Mouse (Mus musculus) liver, adult 2 months (tissue): Measurements from ENCODE around the gene Copg2. TPM values are rescaled to one million over a fixed set of nuclear protein-coding genes. Genes with fewer than 3 reads are reported as not detected.
A peak's percentile ranks its signal among the peaks of the same experiment; 100 is the strongest.

Source experiments
- DNase-seq: peaks from one replicate; pipeline ENCODE4 v3.0.0-alpha.2; 2011; ENCODE audit warnings: low read depth, low spot score; ENCODE audit errors: extremely low read depth
- H3K27ac ChIP-seq: fragments of 200-500 bp; replicated peaks from 2 replicates; pipeline ENCODE4 v1.5.1; 2012; ENCODE audit warnings: low read depth, mild to moderate bottlenecking, control low read depth, inconsistent platforms, low read length; ENCODE audit not compliant: insufficient read depth
- H3K27me3 ChIP-seq: fragments of 200-500 bp; 2 replicates; pipeline ENCODE4 v1.6.1; 2012; ENCODE audit warnings: mild to moderate bottlenecking, moderate library complexity, low read length, inconsistent platforms; ENCODE audit not compliant: control insufficient read depth, insufficient read depth
- H3K36me3 ChIP-seq: fragments of 200-500 bp; 2 replicates; pipeline ENCODE4 v1.6.1; 2012; ENCODE audit warnings: low read length, inconsistent platforms; ENCODE audit not compliant: control insufficient read depth, insufficient read depth
- H3K4me1 ChIP-seq: fragments of 200-500 bp; 2 replicates; pipeline ENCODE4 v1.6.1; 2011; ENCODE audit warnings: low read length; ENCODE audit not compliant: control insufficient read depth, insufficient read depth
- H3K4me3 ChIP-seq: fragments of 200-500 bp; 2 replicates; pipeline ENCODE4 v1.5.1; 2011; ENCODE audit warnings: low read depth, mild to moderate bottlenecking, control low read depth, low read length, moderate library complexity; ENCODE audit not compliant: insufficient read depth
- H3K79me2 ChIP-seq: fragments of 200-500 bp; 2 replicates; pipeline ENCODE4 v1.6.1; 2012; ENCODE audit warnings: inconsistent platforms, mild to moderate bottlenecking, low read length, moderate library complexity; ENCODE audit not compliant: control insufficient read depth, insufficient read depth
- H3K9ac ChIP-seq: fragments of 200-500 bp; 2 replicates; pipeline ENCODE4 v1.6.1; 2012; ENCODE audit warnings: low read depth, mild to moderate bottlenecking, control low read depth, inconsistent platforms, low read length
- CTCF ChIP-seq: fragments of 200-500 bp; IDR thresholded peaks from 2 replicates; pipeline ENCODE4 v1.5.1; 2011; ENCODE audit warnings: low read depth, low read length, control low read depth
- POLR2A ChIP-seq: fragments of 200-500 bp; IDR thresholded peaks from 2 replicates; pipeline ENCODE4 v1.6.1; 2011; ENCODE audit warnings: low read length, control low read depth; ENCODE audit not compliant: insufficient read depth; ENCODE audit errors: extremely low read depth
- WGBS: fragments of 180-500 bp; shearing (Covaris S2); methylation state at CpG from one replicate; pipeline ENCODE4 v1.1.7; 2018; 5-methylcytosine and 5-hydroxymethylcytosine counted together
- polyA plus RNA-seq: library from polyadenylated mRNA; depleted of rRNA; stranded (reverse); fragments of >200 nt; gene quantifications from 2 replicates; pipeline ENCODE4 v1.2.3, GENCODE M21; 2012
- total RNA-seq: library from RNA; depleted of rRNA; stranded (reverse); fragments of >200 nt; gene quantifications from 2 replicates; pipeline ENCODE4 v1.2.3, GENCODE M21; 2014

The Copg2 gene
- total and polyA plus RNA-seq, 2 experiments: 7.5 to 26.9 TPM

DNA sequence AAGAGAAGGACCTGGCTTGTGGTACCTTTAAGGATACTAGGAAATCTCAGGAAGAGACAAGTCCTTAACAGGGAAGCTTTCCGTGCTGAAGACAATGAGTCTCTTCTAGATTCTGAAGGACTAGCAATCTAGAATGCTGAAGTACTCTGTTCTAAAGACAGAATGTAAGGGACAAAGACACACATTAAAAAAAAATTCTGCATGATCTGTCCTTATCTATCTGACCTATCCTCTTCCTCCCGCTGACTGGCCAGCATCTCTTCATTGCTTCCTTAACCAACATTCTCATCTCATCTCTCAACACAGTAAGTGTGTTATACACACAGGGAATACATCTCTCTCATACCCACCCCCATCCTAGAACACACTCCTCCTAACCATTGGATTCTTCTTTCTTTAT lies 18.9 kb upstream of the Copg2 start, which contains the start of gene Tsga13:
Gene Tsga13, minus strand, starts transcription at position 101 of the 400 bp plus-strand sequence.
- TF ChIP-seq CTCF (no peak), POLR2A (no peak)
- Histone ChIP-seq H3K27me3 (no peaks in the 10 kb centered on the region), H3K4me3 (no peak within 1 kb of the TSS), H3K4me1 (peaks cover 2% of the 10 kb centered on the region; the same call in 1 of the 2 replicates), H3K27ac (no peak within 1 kb of the TSS), H3K9ac (no peak within 1 kb of the TSS), H3K36me3 (no peaks in the 10 kb centered on the region), H3K79me2 (no peaks in the 10 kb centered on the region)
- 83% methylated on average over 2 of the region's 2 CpGs for WGBS
- DNase-seq: no peak

DNA sequence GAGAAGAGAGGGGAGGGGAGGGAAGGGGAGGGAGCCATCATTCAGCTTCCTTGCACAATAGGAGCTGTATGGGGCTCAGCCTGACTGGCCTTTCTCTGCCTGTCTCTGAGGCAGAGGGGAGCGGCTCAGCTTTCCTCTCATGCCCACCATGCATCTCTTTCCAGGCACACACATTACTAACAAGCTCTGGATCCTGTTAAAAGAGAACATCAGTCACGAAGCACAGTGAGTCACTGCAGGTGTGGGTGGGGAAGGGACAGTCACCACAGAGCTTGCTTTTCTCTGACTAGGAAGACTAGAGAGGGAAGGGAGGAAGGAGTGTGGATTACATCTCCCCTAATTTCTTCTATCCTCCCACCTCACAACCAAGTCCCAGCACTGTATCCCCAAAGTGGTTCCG lies 11.4 kb upstream of the Copg2 start:
- WGBS: 66% methylated on average over 3 of the region's 3 CpGs
- DNase-seq: no peak
- Histone ChIP-seq H3K36me3 (no peaks in the 10 kb centered on the region), H3K27ac (no peak overlapping the region), H3K27me3 (no peaks in the 10 kb centered on the region), H3K9ac (no peak overlapping the region), H3K79me2 (no peaks in the 10 kb centered on the region), H3K4me3 (no peak overlapping the region), H3K4me1 (no peaks in the 10 kb centered on the region)
- no peak for TF ChIP-seq POLR2A
- no peak for TF ChIP-seq CTCF

DNA sequence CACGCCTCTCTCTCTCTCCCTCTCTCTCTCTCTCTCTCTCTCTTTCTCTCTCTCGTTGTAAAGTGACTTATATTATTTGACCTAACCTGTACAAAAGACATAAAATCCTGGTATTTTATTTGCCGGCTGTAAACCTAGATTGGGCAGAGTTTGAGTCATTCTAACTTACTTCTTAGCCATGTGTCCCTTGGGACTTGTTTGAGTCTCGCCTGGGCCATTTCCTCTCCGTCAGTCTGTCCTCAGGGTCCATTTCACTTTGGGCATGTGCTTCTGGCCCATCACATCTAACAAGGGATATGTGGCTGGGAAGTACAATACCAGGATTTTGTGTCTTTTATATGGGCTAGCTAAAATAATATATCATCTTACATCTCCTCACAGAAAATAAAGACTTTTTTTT lies 8.3 kb upstream of the Copg2 start:
- H3K4me1 ChIP-seq: no peaks in the 10 kb centered on the region
- H3K27ac ChIP-seq: no peak overlapping the region
- no peak overlapping the region for H3K4me3 ChIP-seq
- no peak for DNase-seq
- WGBS: 87% methylated on average over 5 of the region's 5 CpGs
- H3K9ac ChIP-seq: no peak overlapping the region
- no peaks in the 10 kb centered on the region for H3K79me2 ChIP-seq
- H3K36me3 ChIP-seq: no peaks in the 10 kb centered on the region
- no peaks in the 10 kb centered on the region for H3K27me3 ChIP-seq
- TF ChIP-seq POLR2A (no peak), CTCF (no peak)

DNA sequence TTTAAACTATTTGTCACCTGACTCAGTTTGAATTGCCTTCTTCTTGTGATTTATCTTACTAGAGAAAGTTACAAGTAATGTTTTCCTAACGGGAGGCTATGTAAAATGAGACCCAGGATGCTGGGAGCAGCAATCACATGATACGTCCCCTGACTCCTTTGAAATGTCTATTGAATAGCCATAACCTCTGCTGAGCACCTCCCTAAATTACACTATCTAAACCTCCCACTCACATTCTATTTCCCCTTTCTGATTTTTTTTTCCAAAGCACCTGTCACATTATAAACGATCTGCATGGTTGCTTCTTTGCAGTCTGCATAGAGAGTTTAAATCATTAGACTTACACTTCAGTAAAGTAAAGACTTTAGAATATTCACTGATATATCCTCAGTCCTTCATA lies 7.4 kb upstream of the Copg2 start:
- DNase-seq: no peak
- no peak overlapping the region for H3K4me3 ChIP-seq
- no peak overlapping the region for H3K27ac ChIP-seq
- WGBS: 58% methylated on average over 3 of the region's 3 CpGs
- H3K36me3 ChIP-seq: no peaks in the 10 kb centered on the region
- no peaks in the 10 kb centered on the region for H3K27me3 ChIP-seq
- H3K9ac ChIP-seq: no peak overlapping the region
- no peaks in the 10 kb centered on the region for H3K4me1 ChIP-seq
- no peak for TF ChIP-seq POLR2A
- TF ChIP-seq CTCF: no peak
- H3K79me2 ChIP-seq: no peaks in the 10 kb centered on the region

DNA sequence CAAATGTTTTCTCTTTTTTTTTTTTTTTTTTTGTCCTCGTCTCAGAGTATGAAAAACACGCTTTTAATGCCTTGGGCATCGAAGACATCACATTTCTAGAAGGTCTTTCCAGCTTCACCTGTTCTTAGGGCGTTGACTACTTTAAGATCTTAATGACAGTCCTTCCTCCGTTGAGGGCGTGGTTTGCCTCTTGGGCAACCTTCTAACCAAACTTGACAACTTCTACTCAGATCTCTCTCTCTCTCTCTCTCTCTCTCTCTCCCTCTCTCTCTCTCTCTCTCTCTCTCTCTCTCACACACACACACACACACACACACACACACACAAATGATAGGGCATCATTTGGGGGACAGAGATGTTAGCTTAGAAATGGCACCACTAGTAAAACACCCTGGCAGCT lies 926 bp upstream of the Copg2 start:
- DNase-seq: no peak
- H3K36me3 ChIP-seq: no peaks in the 10 kb centered on the region
- no peaks in the 10 kb centered on the region for H3K27me3 ChIP-seq
- no peak overlapping the region for H3K27ac ChIP-seq
- H3K79me2 ChIP-seq: no peaks in the 10 kb centered on the region
- 80% methylated on average over 6 of the region's 6 CpGs for WGBS
- TF ChIP-seq CTCF: no peak
- no peak for TF ChIP-seq POLR2A
- peaks cover 5% of the 10 kb centered on the region; the same call in 1 of the 2 replicates for H3K4me1 ChIP-seq
- no peak overlapping the region for H3K9ac ChIP-seq
- H3K4me3 ChIP-seq: no peak overlapping the region

DNA sequence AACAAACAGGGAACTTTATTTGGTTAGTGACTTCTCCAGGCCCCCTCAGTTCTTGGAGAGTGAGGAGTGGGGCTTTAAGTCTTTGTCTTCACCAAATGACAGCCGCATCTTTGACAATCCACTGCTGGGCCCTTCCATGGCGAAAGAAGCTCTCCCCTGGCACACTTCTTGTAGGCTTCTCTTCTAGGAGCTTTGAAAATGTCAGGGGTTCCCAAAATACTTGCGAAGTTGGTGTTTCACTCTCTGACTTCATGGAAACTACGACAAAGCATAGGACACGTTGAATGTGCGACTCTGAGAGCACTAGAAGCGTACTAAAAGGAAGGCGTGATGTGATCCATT lies 363 bp upstream of the Copg2 start:
- Histone ChIP-seq H3K9ac (peak overlapping the region; percentile 54; the same call in 1 of the 2 replicates), H3K4me1 (peaks cover 5% of the 10 kb centered on the region; the same call in 1 of the 2 replicates), H3K27ac (no peak overlapping the region; the same call in 1 of the 2 replicates), H3K27me3 (no peaks in the 10 kb centered on the region), H3K79me2 (no peaks in the 10 kb centered on the region), H3K4me3 (peak overlapping the region; percentile 46), H3K36me3 (no peaks in the 10 kb centered on the region)
- no peak for TF ChIP-seq CTCF
- no peak for TF ChIP-seq POLR2A
- 25% methylated on average over 8 of the region's 8 CpGs for WGBS
- no peak for DNase-seq
